Mouse (Mus musculus) ovary, adult 18-20 months (tissue): ENCODE measurements around the gene Ccdc158.

Experiments
- DNase-seq: peaks from one replicate; pipeline ENCODE4 v3.0.0; 2022; ENCODE audit warnings: low spot score, mixed read lengths

The Ccdc158 gene

DNA sequence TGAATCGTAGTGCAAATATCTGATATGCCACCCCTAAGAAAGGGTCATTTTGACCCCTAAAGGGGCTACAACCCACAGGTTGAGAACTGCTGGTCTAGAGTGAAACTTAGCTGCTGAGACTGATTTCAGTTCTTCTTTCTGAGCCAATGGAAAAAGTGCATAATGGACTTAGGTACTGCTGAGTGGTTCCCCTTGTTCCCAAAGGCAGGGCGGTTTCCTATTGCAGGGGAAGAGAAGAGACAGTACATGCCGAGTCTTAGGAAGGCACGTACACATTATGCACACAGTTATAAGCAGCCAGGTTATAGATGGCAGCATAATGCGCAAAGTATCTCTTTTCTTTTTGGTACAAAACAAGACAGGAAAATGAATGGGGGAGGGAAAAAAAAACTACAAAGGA is 13.1 kb upstream of the Ccdc158 start:
- no peak for DNase-seq

GRCm38 (mm10) chr5:92684715-92685460 is 9.8 kb upstream of the Ccdc158 start:
- no peak for DNase-seq

DNA sequence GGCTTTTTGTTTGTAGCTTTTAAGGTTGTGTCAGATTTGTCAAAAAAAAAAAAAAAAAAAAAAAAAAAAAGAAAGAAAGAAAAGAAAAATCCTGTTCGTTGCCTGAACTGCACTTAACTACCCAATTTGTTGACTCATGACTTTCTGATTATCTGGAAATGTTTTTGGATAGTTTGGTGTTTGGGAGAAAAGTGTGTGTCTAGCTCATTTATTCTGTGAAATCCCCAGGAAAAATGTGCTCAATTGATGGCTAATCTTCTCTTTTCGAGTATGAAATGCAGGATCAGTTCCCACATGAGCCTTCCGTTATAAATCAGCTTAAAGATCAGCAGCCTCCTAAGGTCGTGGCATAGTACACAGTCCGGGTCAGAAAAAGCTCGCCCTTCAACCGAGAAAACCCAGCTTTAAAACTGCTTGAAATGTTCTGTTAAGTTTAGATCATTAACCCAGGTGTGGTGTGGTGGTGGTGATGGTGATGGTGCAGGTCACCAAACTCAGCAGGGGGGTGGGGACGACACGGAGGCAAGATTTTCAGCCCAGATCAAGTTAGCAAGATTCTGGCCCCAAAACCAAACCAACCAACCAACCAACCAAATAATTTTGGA is 8.9 kb upstream of the Ccdc158 start:
- DNase-seq: no peak

GRCm38 (mm10) chr5:92683351-92683807 is 8.3 kb upstream of the Ccdc158 start, which contains the start of gene Shroom3:
Gene Shroom3, plus strand, starts transcription at chr5:92683435.
- DNase-seq: no peak

DNA sequence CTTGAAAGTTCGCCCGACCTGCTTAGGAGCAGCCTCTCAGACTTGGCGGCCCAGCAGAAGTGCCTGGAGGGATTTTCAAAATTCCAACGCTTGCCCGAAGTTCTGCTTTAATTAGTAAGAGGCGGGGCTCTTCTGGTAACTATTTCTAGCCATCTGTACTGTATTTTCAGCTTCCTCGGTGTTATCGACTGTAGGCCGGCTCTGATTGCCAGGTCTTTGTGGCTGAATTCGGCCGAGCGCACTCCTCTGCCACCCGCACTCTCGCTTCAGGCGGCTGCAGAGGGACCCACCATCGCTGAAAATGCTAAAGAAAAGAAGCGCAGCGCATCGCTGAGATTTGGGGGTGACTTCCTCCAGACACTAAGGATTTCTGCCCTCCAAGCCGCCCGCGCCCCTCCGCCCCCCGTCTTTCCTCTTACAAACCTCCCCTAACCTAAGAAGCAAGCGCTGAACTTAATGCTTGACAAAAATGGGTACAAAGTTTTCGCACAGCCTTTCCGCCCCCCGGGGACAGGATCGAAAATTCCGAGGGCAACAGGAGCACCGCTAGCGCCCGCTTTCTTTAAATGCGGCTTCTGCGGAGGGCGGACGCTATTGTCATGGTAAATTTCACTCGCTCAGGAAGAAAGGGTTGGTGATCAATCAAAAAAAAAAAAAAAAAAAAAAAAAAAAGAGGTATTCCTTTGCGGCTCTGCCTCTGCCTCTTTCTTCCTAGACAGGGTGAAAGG is 7.7 kb upstream of the Ccdc158 start:
- DNase-seq: no peak

GRCm38 (mm10) chr5:92681861-92682260 is 6.8 kb upstream of the Ccdc158 start:
- no peak for DNase-seq

DNA sequence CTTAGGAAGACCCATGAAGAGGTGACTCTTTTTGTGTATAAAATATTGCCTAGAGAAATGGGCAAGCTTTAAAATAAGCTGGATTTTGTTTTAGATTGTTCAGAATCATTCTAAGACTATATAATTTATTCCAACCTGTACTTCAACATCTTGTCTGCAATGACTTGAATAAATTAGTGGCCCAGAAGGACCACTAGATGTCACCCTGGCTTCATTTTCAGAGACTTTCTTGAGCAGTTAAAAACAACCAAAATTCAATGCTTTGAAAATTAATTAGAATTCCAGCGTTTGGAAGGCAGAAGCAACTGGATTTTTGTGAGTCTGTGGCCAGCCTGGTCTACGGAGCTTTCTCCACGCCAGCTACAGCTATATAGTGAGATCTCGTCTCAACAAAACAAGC is 4.4 kb upstream of the Ccdc158 start:
- no peak for DNase-seq

DNA sequence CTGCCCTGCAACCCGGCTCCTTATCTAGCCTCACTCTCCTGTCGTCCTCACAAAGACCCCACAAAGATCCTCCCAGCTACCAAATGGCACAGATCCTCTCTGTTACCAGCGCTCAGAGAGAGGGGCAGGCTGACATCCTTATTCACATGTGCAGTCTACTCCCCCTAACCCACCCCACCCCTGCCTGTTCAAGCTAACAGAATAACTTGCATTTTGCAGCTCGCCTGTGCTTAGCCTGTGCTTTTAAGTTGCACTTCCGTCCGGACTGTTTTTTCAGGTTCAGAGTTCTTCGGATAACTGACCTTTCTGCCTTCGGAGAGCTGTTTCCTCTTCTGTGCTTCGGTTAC is 476 bp upstream of the Ccdc158 start:
- DNase-seq: no peak

GRCm38 (mm10) chr5:92666860-92667259 is 8.2 kb downstream of the Ccdc158 start:
- no peak for DNase-seq

DNA sequence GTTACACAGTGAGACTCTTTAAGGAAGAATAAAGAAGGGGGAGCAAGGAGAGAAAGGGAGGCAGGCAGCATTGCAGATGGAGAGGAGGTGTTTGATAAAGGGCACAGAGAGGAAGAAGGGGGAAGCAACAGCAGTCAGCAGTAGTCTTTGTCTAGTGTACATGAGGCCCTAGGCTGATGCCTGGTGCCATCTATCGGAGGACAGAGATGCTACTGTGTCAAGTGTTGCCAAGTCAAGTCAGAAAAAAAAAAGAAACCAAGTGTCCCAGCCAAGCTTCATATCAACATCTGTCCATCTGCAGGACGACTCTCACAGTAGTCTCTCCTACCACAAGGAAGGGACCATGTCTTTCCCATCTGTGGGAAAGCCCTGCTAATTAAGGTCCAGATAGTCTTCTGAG is 10.8 kb downstream of the Ccdc158 start:
- no peak for DNase-seq

DNA sequence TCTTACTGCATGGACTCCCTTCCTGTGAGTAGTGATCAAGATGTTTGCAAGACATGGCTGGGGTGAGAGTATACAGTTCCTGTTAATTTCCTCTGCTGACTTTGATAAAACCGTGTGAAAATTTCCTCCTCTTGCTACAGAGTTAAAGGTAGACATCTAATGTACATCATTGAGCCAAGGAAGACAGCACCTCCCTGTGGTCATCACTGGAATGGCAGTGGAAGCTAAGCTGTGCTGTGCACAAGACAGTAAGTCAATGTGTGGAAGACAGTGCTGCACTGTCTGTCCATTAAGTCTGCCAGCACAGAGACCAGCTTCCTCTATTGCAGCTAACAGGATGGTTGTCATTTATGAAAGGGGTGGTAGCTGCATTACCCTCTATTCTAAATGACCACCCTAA is 18.8 kb downstream of the Ccdc158 start:
- peak; percentile 10 for DNase-seq

- DNase-seq: no peak
These were observed 34.2 kb downstream of the Ccdc158 start for GRCm38 (mm10) chr5:92640861-92641260.

- no peak for DNase-seq
These were observed 39.2 kb downstream of the Ccdc158 start for GRCm38 (mm10) chr5:92635891-92636290.

DNA sequence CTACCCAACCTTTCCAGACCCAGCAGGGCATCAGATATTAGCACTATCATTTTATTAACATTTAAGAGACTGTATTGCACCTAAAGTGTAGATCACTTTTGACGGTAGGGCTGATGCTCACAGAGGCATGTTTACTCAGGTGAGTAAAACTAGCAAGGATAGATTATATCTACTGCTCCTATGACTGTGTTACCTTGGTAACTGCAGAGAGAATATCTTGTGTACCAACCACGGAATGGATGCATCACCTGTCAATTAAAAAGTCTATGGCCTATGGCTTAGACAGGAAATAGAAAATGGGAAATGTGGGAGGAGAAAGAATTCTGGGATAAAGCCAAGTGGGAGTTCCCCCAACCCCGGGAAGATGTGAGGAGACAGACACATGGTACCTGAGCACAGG is 40.2 kb downstream of the Ccdc158 start:
- DNase-seq: no peak

- no peak for DNase-seq
These were observed 41.5 kb downstream of the Ccdc158 start for GRCm38 (mm10) chr5:92633526-92633925.

- no peak for DNase-seq
These were observed 47.2 kb downstream of the Ccdc158 start for GRCm38 (mm10) chr5:92627896-92628295.

- DNase-seq: no peak
These were observed 53.2 kb downstream of the Ccdc158 start for GRCm38 (mm10) chr5:92621883-92622282.

DNA sequence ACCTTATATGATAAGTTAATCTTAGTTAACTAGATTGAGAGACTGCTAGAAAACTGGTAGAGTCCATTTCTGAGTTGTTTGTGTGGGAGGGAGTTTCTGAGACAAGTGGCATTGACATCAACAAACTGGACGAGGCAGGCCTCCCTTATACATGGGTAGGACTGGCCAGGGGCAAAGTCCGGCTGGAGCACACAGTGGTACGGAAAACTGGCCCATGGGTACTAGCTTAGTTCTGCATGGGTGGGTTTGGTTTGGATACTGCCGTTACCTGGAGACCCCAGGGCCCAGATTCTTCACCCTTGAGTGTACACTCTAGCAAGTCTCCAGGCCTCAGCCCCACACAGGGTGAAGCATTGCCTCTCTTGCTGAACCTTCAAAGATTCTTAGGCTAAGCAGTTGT is 62.3 kb downstream of the Ccdc158 start:
- DNase-seq: no peak

DNA sequence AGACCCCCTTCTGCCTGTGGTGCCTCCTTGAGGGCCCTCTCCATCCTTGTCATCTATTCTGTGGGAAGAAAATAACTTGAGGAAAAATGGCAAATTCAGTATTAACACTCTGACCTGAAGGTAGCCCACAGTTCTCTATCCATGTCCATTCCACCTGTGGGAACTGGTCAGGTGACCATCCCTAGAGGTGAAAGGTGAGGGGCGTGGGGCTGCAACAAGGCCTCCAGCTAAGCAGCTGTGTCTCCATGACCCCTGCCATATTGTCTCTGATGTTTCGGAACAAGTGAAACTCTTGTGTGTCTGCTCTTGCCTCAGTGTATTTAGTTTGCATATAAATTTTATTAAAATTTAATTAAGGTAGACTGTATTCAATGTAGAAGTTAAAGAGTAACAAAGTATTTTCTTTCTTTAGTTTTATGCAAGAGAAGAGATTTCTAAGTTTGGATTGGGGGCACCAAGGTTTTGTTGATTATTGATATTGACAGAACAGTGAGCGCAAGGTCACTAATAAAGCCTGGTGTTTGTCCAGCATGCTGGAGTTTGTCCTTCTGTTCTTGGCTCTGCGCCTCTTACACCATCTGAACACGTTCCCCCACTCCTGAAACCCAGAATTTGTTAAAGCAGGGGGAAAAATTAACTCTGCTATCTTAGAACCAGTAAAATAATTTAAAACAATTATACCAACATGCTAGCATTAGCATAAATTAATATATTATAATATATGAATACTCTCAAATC is 67.4 kb downstream of the Ccdc158 start:
- no peak for DNase-seq

- peak; percentile 9 for DNase-seq
These were observed 70.4 kb downstream of the Ccdc158 start for GRCm38 (mm10) chr5:92604452-92605247.
